Comparison of ENCODE assay signal across 21 mouse cellular contexts in the genomic region with DNA sequence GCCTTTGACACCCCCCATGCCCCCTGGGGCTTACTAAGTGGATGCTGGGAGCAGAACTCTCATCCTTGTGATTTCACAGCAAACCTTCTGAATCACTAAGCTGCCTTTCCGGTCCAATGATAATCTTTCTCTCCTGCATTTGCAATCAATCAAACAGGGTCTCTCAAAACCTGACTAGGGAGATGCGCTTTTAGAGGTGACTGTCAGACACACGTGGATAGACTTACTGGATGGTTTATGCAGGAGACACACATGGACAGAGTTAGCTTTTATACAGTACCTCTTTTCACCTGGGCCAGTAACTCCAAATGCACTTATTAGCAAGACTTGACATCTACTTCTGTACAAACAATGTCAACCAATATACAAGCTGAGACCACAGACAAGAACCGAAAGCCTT. TPM values are rescaled to one million over a fixed set of nuclear protein-coding genes. Genes with fewer than 3 reads are reported as not detected.
DNase-seq lines count a peak whose midpoint lies in the region; ATAC-seq and TF ChIP-seq lines count a peak whose summit lies in the region.
"Had no signal": no experiment of that assay in that cellular context is flagged by ENCODE, and none has a peak within 500 bp of the region (broad histone marks: within the 10 kb centered on the region; RNA-seq: fewer than 3 reads in every experiment).

No protein-coding gene starts in this region.

- TF ChIP-seq EP300 in liver, postnatal 0 days (IDR thresholded peaks at IDR 0.05; ENCODE audit: low read depth), result no peak

- 0 out of 2 replicates have a peak overlapping the region, but pooled peaks have one; percentile 77 for H3K27ac ChIP-seq in heart, embryonic 13.5 days (replicated peaks)
- H3K27ac ChIP-seq in liver, postnatal 0 days (ENCODE audit: low read depth), result peak overlapping the region; percentile 74
- H3K27ac ChIP-seq in liver, embryonic 12.5 days, result no peak overlapping the region
- H3K27ac ChIP-seq in bone marrow macrophage, adult 2 months (ENCODE audit: insufficient read depth, low read depth, low read length), result peak overlapping the region; percentile 97
- peak overlapping the region; percentile 53 for H3K27ac ChIP-seq in olfactory bulb, adult 2 months (ENCODE audit: insufficient read depth, low read depth, low read length)
- H3K27ac ChIP-seq in midbrain, embryonic 15.5 days, result no peak overlapping the region
- H3K27ac ChIP-seq: forebrain, embryonic 13.5 days; hindbrain, embryonic 12.5 days; limb, embryonic 13.5 days; liver, embryonic 14.5 days; midbrain, embryonic 12.5 days had no signal

- H3K4me3 ChIP-seq in heart, embryonic 13.5 days, result no peak overlapping the region
- H3K4me3 ChIP-seq in liver, postnatal 0 days (ENCODE audit: low read depth, low read length), result no peak overlapping the region
- no peak overlapping the region for H3K4me3 ChIP-seq in liver, embryonic 12.5 days
- H3K4me3 ChIP-seq in bone marrow macrophage, adult 2 months (ENCODE audit: insufficient read depth, low read length), result no peak overlapping the region
- no peak overlapping the region for H3K4me3 ChIP-seq in olfactory bulb, adult 2 months (ENCODE audit: insufficient read depth, low read depth, low read length)
- H3K4me3 ChIP-seq in midbrain, embryonic 15.5 days, result no peak overlapping the region
- H3K4me3 ChIP-seq: forebrain, embryonic 13.5 days; hindbrain, embryonic 12.5 days; limb, embryonic 13.5 days; midbrain, embryonic 12.5 days had no signal

- WGBS in heart, embryonic 13.5 days, result 79% methylated on average over 4 of the region's 4 CpGs
- WGBS in liver, postnatal 0 days (ENCODE audit: insufficient replicate concordance), result 80% methylated on average over 4 of the region's 4 CpGs
- 80% methylated on average over 4 of the region's 4 CpGs for WGBS in liver, embryonic 12.5 days (ENCODE audit: insufficient replicate concordance)
- WGBS in olfactory bulb, adult 2 months, result 78% methylated on average over 4 of the region's 4 CpGs
- 83% methylated on average over 4 of the region's 4 CpGs for WGBS in midbrain, embryonic 15.5 days

- H3K9ac ChIP-seq in heart, embryonic 13.5 days, result no peak overlapping the region
- no peak overlapping the region for H3K9ac ChIP-seq in liver, postnatal 0 days (replicated peaks)
- no peak overlapping the region for H3K9ac ChIP-seq in liver, embryonic 12.5 days
- H3K9ac ChIP-seq in midbrain, embryonic 15.5 days, result no peak overlapping the region
- H3K9ac ChIP-seq: forebrain, embryonic 13.5 days; hindbrain, embryonic 12.5 days; limb, embryonic 13.5 days; liver, embryonic 14.5 days; midbrain, embryonic 12.5 days had no signal

- H3K4me1 ChIP-seq in heart, embryonic 13.5 days, result peaks cover 30% of the 10 kb centered on the region
- H3K4me1 ChIP-seq in liver, postnatal 0 days (ENCODE audit: insufficient read depth), result peaks cover 20% of the 10 kb centered on the region
- H3K4me1 ChIP-seq in liver, embryonic 12.5 days, result 0 out of 2 replicates have a peak, but pooled peaks cover 12% of the 10 kb centered on the region
- H3K4me1 ChIP-seq in bone marrow macrophage, adult 2 months (ENCODE audit: control insufficient read depth, insufficient read depth, low read length), result peaks cover 61% of the 10 kb centered on the region
- peaks cover 27% of the 10 kb centered on the region for H3K4me1 ChIP-seq in olfactory bulb, adult 2 months (ENCODE audit: control insufficient read depth, insufficient read depth, low read length)
- H3K4me1 ChIP-seq in midbrain, embryonic 15.5 days, result no peaks in the 10 kb centered on the region

- H3K9me3 ChIP-seq in heart, embryonic 13.5 days, result no peaks in the 10 kb centered on the region
- H3K9me3 ChIP-seq in liver, postnatal 0 days (ENCODE audit: low read length), result no peaks in the 10 kb centered on the region
- no peaks in the 10 kb centered on the region for H3K9me3 ChIP-seq in liver, embryonic 12.5 days (replicated peaks)
- no peaks in the 10 kb centered on the region for H3K9me3 ChIP-seq in midbrain, embryonic 15.5 days
- H3K9me3 ChIP-seq: forebrain, embryonic 13.5 days; G1E; hindbrain, embryonic 12.5 days; limb, embryonic 13.5 days; midbrain, embryonic 12.5 days had no signal

- TF ChIP-seq POLR2A in bone marrow macrophage, adult 2 months (IDR thresholded peaks at IDR 0.05; ENCODE audit: borderline replicate concordance, low read depth, low read length), result no peak
- no peak for TF ChIP-seq POLR2A in olfactory bulb, adult 2 months (IDR thresholded peaks at IDR 0.05; ENCODE audit: insufficient read depth, low read depth, low read length)

- TF ChIP-seq CTCF in liver, postnatal 0 days (IDR thresholded peaks at IDR 0.05; ENCODE audit: low read depth), result no peak
- no peak for TF ChIP-seq CTCF in bone marrow macrophage, adult 2 months (IDR thresholded peaks at IDR 0.05; ENCODE audit: low read depth, low read length)
- no peak for TF ChIP-seq CTCF in olfactory bulb, adult 2 months (IDR thresholded peaks at IDR 0.05; ENCODE audit: insufficient read depth, low read depth, low read length)

- peaks cover 71% of the 10 kb centered on the region for H3K36me3 ChIP-seq in heart, embryonic 13.5 days
- peaks cover 37% of the 10 kb centered on the region for H3K36me3 ChIP-seq in liver, postnatal 0 days (replicated peaks; ENCODE audit: insufficient read depth, low read length)
- peaks cover 90% of the 10 kb centered on the region for H3K36me3 ChIP-seq in liver, embryonic 12.5 days
- H3K36me3 ChIP-seq in midbrain, embryonic 15.5 days (replicated peaks), result peaks cover 8% of the 10 kb centered on the region

- H3K27me3 ChIP-seq in heart, embryonic 13.5 days (replicated peaks), result no peaks in the 10 kb centered on the region
- H3K27me3 ChIP-seq in liver, postnatal 0 days (ENCODE audit: insufficient read depth, low read length), result no peaks in the 10 kb centered on the region
- H3K27me3 ChIP-seq in liver, embryonic 12.5 days (replicated peaks), result no peaks in the 10 kb centered on the region
- H3K27me3 ChIP-seq in midbrain, embryonic 15.5 days (replicated peaks), result no peaks in the 10 kb centered on the region
- H3K27me3 ChIP-seq: forebrain, embryonic 13.5 days; hindbrain, embryonic 12.5 days; limb, embryonic 13.5 days; midbrain, embryonic 12.5 days had no signal

- DNase-seq in heart, adult 8-10 months (ENCODE audit: low spot score), result no peak
- DNase-seq in liver, postnatal 0 days, result no peak
- DNase-seq in right cerebral cortex, adult 2 months (ENCODE audit: low spot score in 2 of 2), result no peak
- DNase-seq: adrenal gland, postnatal 14 days; cerebellum, adult 18-20 months; cerebellum, postnatal 36 days; gastrocnemius, postnatal 14 days; kidney, postnatal 10 days; retina, postnatal 1 day; right cerebral cortex, postnatal 4 days had no signal

- no peak for ATAC-seq in heart, embryonic 13.5 days (ENCODE audit: extremely low read depth, insufficient number of reproducible peaks, low FRiP score, low TSS enrichment)
- ATAC-seq in liver, postnatal 0 days, result no peak
- ATAC-seq in liver, embryonic 12.5 days, result no peak
- ATAC-seq in midbrain, embryonic 15.5 days (replicated peaks), result no peak
- ATAC-seq: forebrain, embryonic 13.5 days had no signal

- no peak overlapping the region for H3K4me2 ChIP-seq in heart, embryonic 13.5 days
- H3K4me2 ChIP-seq in liver, postnatal 0 days (ENCODE audit: low read depth, low read length), result no peak overlapping the region
- H3K4me2 ChIP-seq in liver, embryonic 12.5 days, result no peak overlapping the region
- H3K4me2 ChIP-seq in midbrain, embryonic 15.5 days, result no peak overlapping the region
- H3K4me2 ChIP-seq: forebrain, embryonic 13.5 days; hindbrain, embryonic 12.5 days; limb, embryonic 13.5 days; midbrain, embryonic 12.5 days had no signal

RNA-seq across cellular contexts. Expression of a gene that starts 33.0 kb away (rescaled TPM):
- 26.0 and 26.1 TPM in 2 replicates for polyA plus RNA-seq in heart, embryonic 13.5 days (2015; fragmentation: Nextera tagmentation; extraction: Ambion mirVana)
- 10 to 100 TPM; 25.7 to 29.2 (median 27.6) TPM for total RNA-seq in heart, adult 8-10 months (2022)
- 20.8 and 23.5 TPM in 2 replicates for polyA plus RNA-seq in liver, postnatal 0 days (2015; fragmentation: Nextera tagmentation; extraction: Ambion mirVana)
- polyA plus RNA-seq in liver, embryonic 12.5 days (2016; fragmentation: Nextera tagmentation; extraction: Ambion mirVana), result 33.1 and 35.0 TPM in 2 replicates
- 98.6 and 100 TPM in 2 replicates for polyA plus RNA-seq in bone marrow macrophage, adult 2 months (2012; ENCODE audit: insufficient read depth, insufficient read length, missing spikeins)
- polyA plus RNA-seq in olfactory bulb, adult 2 months (2012; ENCODE audit: insufficient read depth, insufficient read length, low replicate concordance, missing spikeins), result not detected in 2 replicates
- 22.3 and 24.2 TPM in 2 replicates for polyA plus RNA-seq in midbrain, embryonic 15.5 days (2015; fragmentation: Nextera tagmentation; extraction: Ambion mirVana)

Comparison
In these comparisons a context has a peak if more than half of its experiments do, and no peak if none do; other contexts are left out.
1. H3K27ac ChIP-seq: peak in heart, embryonic 13.5 days (single experiment), liver, postnatal 0 days (single experiment), bone marrow macrophage, adult 2 months (single experiment) and olfactory bulb, adult 2 months (single experiment); none in liver, embryonic 12.5 days (single experiment) and midbrain, embryonic 15.5 days (single experiment).